Mouse (Mus musculus): ENCODE results near the gene Cpb2.

DNA sequence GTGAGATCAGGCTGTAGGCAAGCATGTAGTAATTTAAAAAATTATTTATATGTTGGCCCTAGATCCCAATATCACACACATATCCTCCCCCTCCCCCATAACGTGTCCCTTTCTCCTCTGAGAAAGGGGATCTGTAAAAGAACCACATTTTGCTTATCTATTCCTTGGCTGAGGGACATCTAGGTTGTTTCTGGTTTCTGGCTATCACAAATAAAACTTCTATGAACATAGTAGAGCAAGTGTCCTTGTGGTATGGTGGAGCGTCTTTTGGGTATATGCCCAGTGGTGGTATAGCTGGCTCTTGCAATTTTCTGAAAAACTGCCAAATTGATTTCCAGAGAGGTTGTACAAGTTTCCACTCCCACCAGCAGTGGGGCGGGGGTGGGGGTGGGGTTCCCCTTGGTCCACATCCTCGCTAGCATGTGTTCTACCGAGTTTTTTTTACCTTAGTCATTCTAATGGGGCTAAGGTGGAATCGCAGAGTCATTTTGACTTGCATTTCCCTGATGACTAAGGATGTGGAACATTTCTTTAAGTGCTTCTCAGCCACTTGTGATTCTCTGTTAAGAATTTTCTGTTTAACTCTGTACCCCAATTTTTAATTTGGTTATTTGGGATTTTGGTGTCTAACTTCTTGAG lies 3.9 kb upstream of the Cpb2 start:
- TF ChIP-seq CTCF (IDR thresholded peaks at IDR 0.05; ENCODE audit: borderline replicate concordance, control insufficient read depth, extremely low read depth, insufficient read depth, low read length, poor library complexity) (no peak), POLR2A (IDR thresholded peaks at IDR 0.05; ENCODE audit: control insufficient read depth, extremely low read depth, insufficient read depth, low read length, poor library complexity) (no peak)

All from thymus, adult 2 months (tissue).